8 mouse cellular contexts compared by ENCODE assay signal in genomic region chr2:150749283-150749682, GRCm38 (mm10). TPM values are rescaled to one million over a fixed set of nuclear protein-coding genes. Genes with fewer than 3 reads are reported as not detected.
A peak's percentile ranks its signal among the peaks of the same experiment; 100 is the strongest.
DNase-seq lines count a peak whose midpoint lies in the region; ATAC-seq and TF ChIP-seq lines count a peak whose summit lies in the region.

No protein-coding gene starts in this region.

- peak overlapping the region; percentile 64 for H3K4me3 ChIP-seq in kidney, adult 2 months (ENCODE audit: insufficient read depth, low read depth, low read length)
- peak overlapping the region; percentile 69 for H3K4me3 ChIP-seq in heart, embryonic 15.5 days
- H3K4me3 ChIP-seq in limb, embryonic 13.5 days: peak overlapping the region; percentile 73
- H3K4me3 ChIP-seq in midbrain, embryonic 15.5 days: peak overlapping the region; percentile 64

- no peak for TF ChIP-seq CTCF in kidney, adult 2 months (conservative IDR thresholded peaks at IDR 0.05; ENCODE audit: insufficient read depth, insufficient read length, low read depth, low read length)

- ATAC-seq in activated CD4-positive, CD25-positive, alpha-beta regulatory T cell, adult 4 months: peak; percentile 3
- ATAC-seq in heart, embryonic 15.5 days (replicated peaks; ENCODE audit: insufficient number of reproducible peaks, insufficient read depth, low FRiP score, low read depth): peak; percentile 72
- peak; percentile 83 for ATAC-seq in limb, embryonic 13.5 days (ENCODE audit: low FRiP score, low read depth)
- peak; percentile 90 for ATAC-seq in midbrain, embryonic 15.5 days (replicated peaks)

- H3K36me3 ChIP-seq in kidney, adult 2 months (ENCODE audit: control insufficient read depth, insufficient read depth, low read length): no peaks in the 10 kb centered on the region
- peaks cover 9% of the 10 kb centered on the region; the same call in 1 of the 2 replicates for H3K36me3 ChIP-seq in heart, embryonic 15.5 days
- peaks cover 16% of the 10 kb centered on the region for H3K36me3 ChIP-seq in limb, embryonic 13.5 days
- H3K36me3 ChIP-seq in midbrain, embryonic 15.5 days (replicated peaks): 0 out of 2 replicates have a peak, but pooled peaks cover 3% of the 10 kb centered on the region

- H3K27ac ChIP-seq in kidney, adult 2 months (ENCODE audit: insufficient read depth, low read depth, low read length): peak overlapping the region; percentile 14
- peak overlapping the region; percentile 88 for H3K27ac ChIP-seq in heart, embryonic 15.5 days
- H3K27ac ChIP-seq in limb, embryonic 13.5 days: peak overlapping the region; percentile 78
- peak overlapping the region; percentile 80 for H3K27ac ChIP-seq in midbrain, embryonic 15.5 days

- peak overlapping the region; percentile 77 for H3K9ac ChIP-seq in heart, embryonic 15.5 days
- H3K9ac ChIP-seq in limb, embryonic 13.5 days: peak overlapping the region; percentile 78
- peak overlapping the region; percentile 68 for H3K9ac ChIP-seq in midbrain, embryonic 15.5 days

- TF ChIP-seq POLR2A in kidney, adult 2 months (IDR thresholded peaks at IDR 0.05; ENCODE audit: low read depth, low read length): no peak

- no peaks in the 10 kb centered on the region for H3K9me3 ChIP-seq in heart, embryonic 15.5 days (replicated peaks)
- no peaks in the 10 kb centered on the region for H3K9me3 ChIP-seq in limb, embryonic 13.5 days
- no peaks in the 10 kb centered on the region for H3K9me3 ChIP-seq in midbrain, embryonic 15.5 days

- under 1% methylated on average over 24 of the region's 24 CpGs for WGBS in kidney, adult 2 months
- WGBS in heart, embryonic 15.5 days: under 1% methylated on average over 24 of the region's 24 CpGs
- WGBS in limb, embryonic 13.5 days: under 1% methylated on average over 24 of the region's 24 CpGs
- under 1% methylated on average over 24 of the region's 24 CpGs for WGBS in midbrain, embryonic 15.5 days

- peak overlapping the region; percentile 98 for H3K4me2 ChIP-seq in heart, embryonic 15.5 days
- H3K4me2 ChIP-seq in limb, embryonic 13.5 days (replicated peaks): peak overlapping the region; percentile 93
- peak overlapping the region; percentile 91 for H3K4me2 ChIP-seq in midbrain, embryonic 15.5 days

- no peaks in the 10 kb centered on the region; the same call in 1 of the 2 replicates for H3K4me1 ChIP-seq in kidney, adult 2 months (ENCODE audit: control insufficient read depth, insufficient read depth, low read length)
- H3K4me1 ChIP-seq in heart, embryonic 15.5 days (replicated peaks): peaks cover 26% of the 10 kb centered on the region
- H3K4me1 ChIP-seq in limb, embryonic 13.5 days: peaks cover 9% of the 10 kb centered on the region
- peaks cover 12% of the 10 kb centered on the region for H3K4me1 ChIP-seq in midbrain, embryonic 15.5 days

- H3K27me3 ChIP-seq in kidney, adult 2 months (replicated peaks; ENCODE audit: control insufficient read depth, insufficient read depth, low read length): no peaks in the 10 kb centered on the region
- no peaks in the 10 kb centered on the region for H3K27me3 ChIP-seq in heart, embryonic 15.5 days
- peaks cover 8% of the 10 kb centered on the region for H3K27me3 ChIP-seq in limb, embryonic 13.5 days
- no peaks in the 10 kb centered on the region for H3K27me3 ChIP-seq in midbrain, embryonic 15.5 days (replicated peaks)

- peak; percentile 30 for DNase-seq in kidney, adult 2 months
- DNase-seq in kidney, adult 11 months: no peak
- no peak for DNase-seq in thymus, postnatal 25 days
- DNase-seq in right cerebral cortex, adult 18-20 months: no peak

RNA-seq across cellular contexts. Expression of gene Entpd6, which starts 0.4 kb away (rescaled TPM):
- polyA plus RNA-seq in kidney, adult 2 months (2012; rRNA removed): 21.7 and 22.0 TPM in 2 replicates
- polyA plus RNA-seq in activated CD4-positive, CD25-positive, alpha-beta regulatory T cell, adult 4 months (2017; shearing (Covaris generic)): 10 to 100 TPM; 26.3 to 27.8 TPM
- 17.4 and 25.3 TPM in 2 replicates for polyA plus RNA-seq in heart, embryonic 15.5 days (2015; fragmentation: Nextera tagmentation; extraction: Ambion mirVana)
- 29.3 and 29.9 TPM in 2 replicates for polyA plus RNA-seq in limb, embryonic 13.5 days (2015; fragmentation: Nextera tagmentation; extraction: Ambion mirVana)
- 71.5 and 71.8 TPM in 2 replicates for polyA plus RNA-seq in midbrain, embryonic 15.5 days (2015; fragmentation: Nextera tagmentation; extraction: Ambion mirVana)

RNA-seq across cellular contexts. Expression of gene Pygb, which starts 37.3 kb away (rescaled TPM):
- polyA plus RNA-seq in kidney, adult 2 months (2012; rRNA removed): 24.7 and 27.0 TPM in 2 replicates
- 10 to 100 TPM; 33.1 to 49.4 TPM for polyA plus RNA-seq in activated CD4-positive, CD25-positive, alpha-beta regulatory T cell, adult 4 months (2017; shearing (Covaris generic))
- polyA plus RNA-seq in heart, embryonic 15.5 days (2015; fragmentation: Nextera tagmentation; extraction: Ambion mirVana): 212 and 233 TPM in 2 replicates
- polyA plus RNA-seq in limb, embryonic 13.5 days (2015; fragmentation: Nextera tagmentation; extraction: Ambion mirVana): 95.7 and 107 TPM in 2 replicates
- 111 and 116 TPM in 2 replicates for polyA plus RNA-seq in midbrain, embryonic 15.5 days (2015; fragmentation: Nextera tagmentation; extraction: Ambion mirVana)

Comparison
In these comparisons a context has a peak if more than half of its experiments do, and no peak if none do; other contexts are left out.
1. H3K27ac ChIP-seq: peak in every context shown above with its lines; median percentile 88 in heart, embryonic 15.5 days; 80 in midbrain, embryonic 15.5 days; 78 in limb, embryonic 13.5 days; 14 in kidney, adult 2 months.
2. ATAC-seq: peak in every context shown above with its lines; median percentile 90 in midbrain, embryonic 15.5 days; 83 in limb, embryonic 13.5 days; 72 in heart, embryonic 15.5 days; 3 in activated CD4-positive, CD25-positive, alpha-beta regulatory T cell, adult 4 months.